Mouse (Mus musculus) hindbrain, postnatal 0 days (tissue): ENCODE measurements around the gene Dffa. TPM values are rescaled to one million over a fixed set of nuclear protein-coding genes. Genes with fewer than 3 reads are reported as not detected.

Experiments
- ATAC-seq: fragments of 200-750 bp; cut with Nextera tagmentation; 2 replicates; pipeline ENCODE4 v1.8.0; 2017; ENCODE audit warnings: mild to moderate bottlenecking, moderate TSS enrichment, moderate library complexity
- DNase-seq: peaks from one replicate; pipeline ENCODE4 v3.0.0-alpha.2; 2015; ENCODE audit warnings: low spot score
- H3K27ac ChIP-seq: fragments of 300-500 bp; sonication (generic); 2 replicates; pipeline ENCODE4 v1.5.1; 2014; ENCODE audit warnings: mild to moderate bottlenecking
- H3K27me3 ChIP-seq: fragments of 300-500 bp; sonication (generic); 2 replicates; pipeline ENCODE4 v1.6.1; 2014; ENCODE audit warnings: low read length, mixed read lengths; ENCODE audit not compliant: insufficient read depth
- H3K36me3 ChIP-seq: fragments of 300-500 bp; sonication (generic); 2 replicates; pipeline ENCODE4 v1.6.1; 2014; ENCODE audit warnings: low read length, mixed read lengths; ENCODE audit not compliant: insufficient read depth
- H3K4me1 ChIP-seq: fragments of 300-500 bp; sonication (generic); 2 replicates; pipeline ENCODE4 v1.6.1; 2014; ENCODE audit warnings: antibody characterized with exemption, low read length, mixed read lengths; ENCODE audit not compliant: insufficient read depth
- H3K4me2 ChIP-seq: fragments of 300-500 bp; sonication (generic); 2 replicates; pipeline ENCODE4 v1.6.1; 2014; ENCODE audit warnings: low read depth, mild to moderate bottlenecking, low read length, moderate library complexity, mixed read lengths
- H3K4me3 ChIP-seq: fragments of 300-500 bp; sonication (generic); 2 replicates; pipeline ENCODE4 v1.5.1; 2014; ENCODE audit warnings: low read length
- H3K9ac ChIP-seq: fragments of 300-500 bp; sonication (generic); replicated peaks from 2 replicates; pipeline ENCODE4 v1.6.1; 2014; ENCODE audit warnings: mild to moderate bottlenecking, low read length, moderate library complexity, mixed read lengths
- H3K9me3 ChIP-seq: fragments of 300-500 bp; sonication (generic); 2 replicates; pipeline ENCODE4 v1.6.1; 2016; ENCODE audit warnings: low read length, mixed read lengths
- CTCF ChIP-seq: IDR thresholded peaks from 2 replicates; pipeline ENCODE4 v1.5.1; 2016; ENCODE audit warnings: antibody characterized with exemption, control low read depth, low read depth
- WGBS: fragments of 180-500 bp; shearing (Covaris S2); extraction: QIAGEN DNeasy Blood & Tissue Kit; methylation state at CpG from one replicate; pipeline ENCODE4 v1.1.7; 2014; 5-methylcytosine and 5-hydroxymethylcytosine counted together
- polyA plus RNA-seq: library from polyadenylated mRNA; unstranded; fragments of >200 nt; fragmentation: Nextera tagmentation; extraction: Ambion mirVana; gene quantifications from 2 replicates; pipeline ENCODE4 v1.2.1, GENCODE M21; 2015
- total RNA-seq: library from RNA; depleted of rRNA; stranded (reverse); fragments of >200 nt; gene quantifications from 2 replicates; pipeline ENCODE4 v1.2.3, GENCODE M21; 2014; rRNA removed

Dffa gene
- total RNA-seq (11.4 and 16.6 TPM in 2 replicates), polyA plus RNA-seq (22.9 and 26.9 TPM in 2 replicates)

DNA sequence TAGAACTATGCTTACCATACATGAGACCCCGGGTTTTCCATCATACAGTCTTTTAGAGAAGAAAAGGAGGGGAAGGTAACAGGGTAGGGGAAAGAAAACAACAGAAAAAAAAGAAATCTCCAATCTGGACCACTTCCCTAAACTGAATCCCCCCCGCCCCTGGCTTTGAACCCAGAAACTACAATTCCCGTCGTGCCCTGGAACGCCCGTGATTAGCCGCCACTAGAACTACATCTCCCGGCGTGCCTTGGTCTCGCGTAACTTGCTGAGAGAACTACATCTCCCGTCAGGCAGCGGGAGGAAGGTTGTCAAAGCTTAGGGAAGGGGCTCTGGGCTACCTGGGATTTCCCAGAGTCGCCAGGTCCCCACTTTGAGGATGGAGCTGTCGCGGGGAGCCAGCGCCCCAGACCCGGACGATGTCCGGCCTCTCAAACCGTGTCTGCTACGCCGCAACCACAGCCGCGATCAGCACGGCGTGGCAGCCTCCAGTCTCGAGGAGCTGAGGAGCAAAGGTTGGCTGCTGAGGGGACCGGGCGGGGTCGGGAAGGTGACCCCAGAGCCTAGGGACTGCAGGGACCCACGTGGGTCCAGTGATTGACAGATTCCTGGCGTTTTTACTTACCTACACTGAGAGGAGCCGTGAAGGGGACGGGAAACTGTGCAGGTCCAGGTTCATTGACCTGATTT is at the start of gene Dffa:
Gene Dffa (plus strand): TSS at position 272 of the 687 bp plus-strand sequence.
- WGBS, result 1% methylated on average over 35 of the region's 35 CpGs
- H3K4me2 ChIP-seq, result peak within 1 kb of the TSS; percentile 76
- no peaks in the 10 kb centered on the region for H3K9me3 ChIP-seq
- DNase-seq (peak; percentile 97), ATAC-seq (peak; percentile 91)
- 0 out of 2 replicates have a peak, but pooled peaks have one; percentile 8 for TF ChIP-seq CTCF
- no peaks in the 10 kb centered on the region for H3K27me3 ChIP-seq
- H3K27ac ChIP-seq, result peak within 1 kb of the TSS; percentile 32; the same call in 1 of the 2 replicates
- peak within 1 kb of the TSS; percentile 72 for H3K4me3 ChIP-seq
- peaks cover 6% of the 10 kb centered on the region; the same call in 1 of the 2 replicates for H3K4me1 ChIP-seq
- peak within 1 kb of the TSS; percentile 73 for H3K9ac ChIP-seq
- H3K36me3 ChIP-seq, result peaks cover 15% of the 10 kb centered on the region; the same call in 1 of the 2 replicates

DNA sequence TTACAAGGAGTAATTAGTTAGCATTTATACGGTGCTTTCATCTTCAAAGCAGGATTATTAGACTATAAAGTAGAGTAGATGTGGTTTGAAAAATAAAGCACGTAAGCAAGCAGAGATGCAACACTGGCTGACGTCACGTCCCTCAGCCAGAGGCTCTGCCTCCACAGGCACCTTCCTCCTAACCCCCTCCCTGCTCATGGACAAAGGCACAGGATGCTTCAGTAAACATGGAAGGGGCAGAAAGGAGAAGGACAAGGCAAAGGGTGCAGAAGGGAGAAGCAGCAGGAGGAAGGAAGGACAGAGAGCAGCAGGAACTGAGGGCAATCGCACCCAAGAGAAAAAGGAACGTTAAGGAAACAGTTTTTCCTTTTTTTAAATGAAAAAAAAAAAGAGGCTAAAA is 48.1 kb upstream of the Dffa start:
- TF ChIP-seq CTCF, result no peak
- no peak overlapping the region for H3K9ac ChIP-seq
- peaks cover 7% of the 10 kb centered on the region; the same call in 1 of the 2 replicates for H3K4me1 ChIP-seq
- H3K9me3 ChIP-seq, result no peaks in the 10 kb centered on the region
- H3K4me3 ChIP-seq, result no peak overlapping the region
- DNase-seq (no peak), ATAC-seq (no peak)
- 62% methylated on average over 6 of the region's 6 CpGs for WGBS
- H3K36me3 ChIP-seq, result no peaks in the 10 kb centered on the region
- H3K27ac ChIP-seq, result no peak overlapping the region
- H3K27me3 ChIP-seq, result no peaks in the 10 kb centered on the region
- no peak overlapping the region for H3K4me2 ChIP-seq

DNA sequence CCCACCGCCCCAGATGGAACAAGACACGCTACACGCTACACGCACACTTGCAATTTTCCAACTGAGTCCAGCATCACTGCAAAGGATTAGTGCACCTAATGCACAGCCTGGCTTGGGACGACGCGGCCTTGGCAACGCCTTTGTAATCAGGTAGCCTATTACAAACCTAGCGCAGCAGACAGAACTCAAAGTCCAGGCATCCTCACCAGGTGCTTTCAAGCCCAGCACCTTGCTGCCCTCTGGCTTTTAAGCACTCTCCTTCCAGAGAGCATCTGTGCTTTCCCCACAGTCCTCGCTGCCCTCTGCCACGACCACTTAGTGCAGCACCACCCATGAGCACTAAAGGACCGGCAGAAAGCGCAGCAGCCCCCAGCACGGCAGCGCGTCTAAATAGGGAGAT is 47.0 kb upstream of the Dffa start:
- 0 out of 2 replicates have a peak overlapping the region, but pooled peaks have one; percentile 1 for H3K9ac ChIP-seq
- 0 out of 2 replicates have a peak overlapping the region, but pooled peaks have one; percentile 5 for H3K4me2 ChIP-seq
- no peak overlapping the region for H3K27ac ChIP-seq
- DNase-seq (no peak), ATAC-seq (no peak)
- peaks cover 12% of the 10 kb centered on the region for H3K4me1 ChIP-seq
- no peak for TF ChIP-seq CTCF
- WGBS, result 75% methylated on average over 16 of the region's 16 CpGs
- H3K36me3 ChIP-seq, result no peaks in the 10 kb centered on the region
- no peaks in the 10 kb centered on the region for H3K27me3 ChIP-seq
- H3K9me3 ChIP-seq, result no peaks in the 10 kb centered on the region
- no peak overlapping the region for H3K4me3 ChIP-seq

DNA sequence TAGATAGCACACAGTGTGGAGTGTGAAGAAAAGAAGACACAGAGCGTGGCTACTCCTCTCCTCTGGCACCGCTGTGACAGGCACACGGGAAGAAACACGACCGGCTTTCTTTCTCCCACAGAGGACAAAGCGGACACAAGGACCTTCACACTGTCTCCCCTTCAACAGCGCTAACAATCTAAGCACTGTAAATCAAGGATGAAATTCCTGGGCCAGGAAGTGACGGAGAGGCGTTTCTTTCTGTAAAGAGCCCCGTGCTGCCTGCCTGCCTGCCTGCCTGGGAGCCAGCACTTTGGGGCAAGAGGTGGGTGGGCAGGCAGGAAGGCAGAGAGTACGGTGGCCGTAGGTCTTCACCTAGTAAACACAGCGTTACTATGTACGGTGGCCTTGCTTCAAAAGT is 46.5 kb upstream of the Dffa start:
- no peak for DNase-seq
- Histone ChIP-seq H3K9me3 (no peaks in the 10 kb centered on the region), H3K36me3 (no peaks in the 10 kb centered on the region), H3K9ac (0 out of 2 replicates have a peak overlapping the region, but pooled peaks have one; percentile 1), H3K4me3 (no peak overlapping the region), H3K4me2 (0 out of 2 replicates have a peak overlapping the region, but pooled peaks have one; percentile 5), H3K4me1 (peaks cover 12% of the 10 kb centered on the region), H3K27me3 (no peaks in the 10 kb centered on the region), H3K27ac (no peak overlapping the region)
- no peak for ATAC-seq
- WGBS, result 39% methylated on average over 14 of the region's 14 CpGs
- TF ChIP-seq CTCF, result no peak

DNA sequence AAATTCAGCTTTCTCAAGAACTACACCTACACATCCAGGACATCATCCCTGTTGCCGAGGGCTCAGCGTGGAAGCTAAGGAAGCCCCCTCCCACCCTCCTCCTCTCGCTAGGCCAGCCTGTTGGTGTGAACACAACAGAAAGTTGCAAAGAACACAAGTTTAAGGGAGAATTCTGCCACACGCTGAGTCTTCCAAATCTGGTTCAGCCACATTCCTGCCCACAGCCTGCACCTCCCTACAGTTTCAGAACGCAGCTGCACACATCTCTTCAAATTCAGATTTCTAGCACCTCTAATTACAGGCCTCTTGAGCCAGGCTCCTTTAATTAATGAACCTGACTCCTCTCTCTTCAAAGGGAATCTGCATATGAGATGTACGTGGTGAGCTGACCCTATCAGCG is 45.6 kb upstream of the Dffa start:
- H3K36me3 ChIP-seq, result no peaks in the 10 kb centered on the region
- no peak overlapping the region for H3K27ac ChIP-seq
- no peak overlapping the region for H3K4me2 ChIP-seq
- H3K4me1 ChIP-seq, result peaks cover 12% of the 10 kb centered on the region
- WGBS, result 61% methylated on average over 7 of the region's 7 CpGs
- H3K9me3 ChIP-seq, result no peaks in the 10 kb centered on the region
- no peak for TF ChIP-seq CTCF
- no peak for ATAC-seq
- no peak overlapping the region for H3K9ac ChIP-seq
- H3K4me3 ChIP-seq, result no peak overlapping the region
- no peak for DNase-seq
- H3K27me3 ChIP-seq, result no peaks in the 10 kb centered on the region

DNA sequence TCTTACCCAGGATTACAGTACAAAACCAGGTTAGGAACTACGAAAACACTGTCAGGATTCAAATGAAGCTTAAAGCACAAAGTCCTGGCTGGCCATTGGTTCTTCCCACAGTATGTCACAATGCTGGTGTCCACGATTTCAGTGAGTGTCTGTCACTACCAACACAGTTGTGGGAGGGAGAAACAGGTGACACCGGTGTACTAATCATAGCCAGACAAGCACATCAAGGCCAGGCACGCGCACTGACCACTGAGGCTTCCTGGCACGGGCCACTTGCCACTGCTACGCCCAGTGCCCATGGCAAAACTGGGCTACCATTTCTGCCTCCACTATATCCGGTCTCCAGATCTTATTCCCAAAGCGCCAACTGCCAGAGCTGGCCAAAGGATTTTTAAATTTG is 44.2 kb upstream of the Dffa start:
- Histone ChIP-seq H3K27ac (no peak overlapping the region), H3K4me2 (no peak overlapping the region), H3K9ac (no peak overlapping the region), H3K36me3 (no peaks in the 10 kb centered on the region), H3K27me3 (no peaks in the 10 kb centered on the region), H3K4me1 (peaks cover 12% of the 10 kb centered on the region), H3K9me3 (no peaks in the 10 kb centered on the region), H3K4me3 (no peak overlapping the region)
- WGBS, result 80% methylated on average over 9 of the region's 9 CpGs
- TF ChIP-seq CTCF, result no peak
- ATAC-seq (no peak), DNase-seq (no peak)
